In genomic region chr2:46525223-46525622, GRCm38 (mm10) we compare ENCODE assay signal across 16 mouse cellular contexts.
DNase-seq lines count a peak whose midpoint lies in the region; ATAC-seq lines count a peak whose summit lies in the region.
"Had no signal": no experiment of that assay in that cellular context is flagged by ENCODE, and none has a peak within 500 bp of the region (broad histone marks: within the 10 kb centered on the region; RNA-seq: fewer than 3 reads in every experiment).

No protein-coding gene starts in this region.

- no peak overlapping the region for H3K9ac ChIP-seq in heart, embryonic 14.5 days (ENCODE audit: low read length)
- H3K9ac ChIP-seq in neural tube, embryonic 15.5 days (replicated peaks), result no peak overlapping the region
- no peak overlapping the region for H3K9ac ChIP-seq in hindbrain, embryonic 12.5 days
- H3K9ac ChIP-seq: forebrain, embryonic 13.5 days had no signal

- no peak overlapping the region for H3K4me3 ChIP-seq in heart, embryonic 14.5 days (ENCODE audit: control insufficient read depth in 1 of 2, insufficient read depth in 1 of 2, low read depth in 1 of 2, low read length in 2 of 2)
- no peak overlapping the region for H3K4me3 ChIP-seq in neural tube, embryonic 15.5 days (replicated peaks)
- no peak overlapping the region for H3K4me3 ChIP-seq in hindbrain, embryonic 12.5 days
- H3K4me3 ChIP-seq: forebrain, embryonic 13.5 days; layer of hippocampus, adult 2 months had no signal

- 35% methylated on average over 4 of the region's 4 CpGs for WGBS in heart, embryonic 14.5 days
- WGBS in neural tube, embryonic 15.5 days, result 15% methylated on average over 4 of the region's 4 CpGs
- 17% methylated on average over 4 of the region's 4 CpGs for WGBS in hindbrain, embryonic 12.5 days

- H3K4me2 ChIP-seq in heart, embryonic 14.5 days (ENCODE audit: low read length), result no peak overlapping the region
- no peak overlapping the region for H3K4me2 ChIP-seq in neural tube, embryonic 15.5 days
- H3K4me2 ChIP-seq in hindbrain, embryonic 12.5 days (replicated peaks), result 0 out of 2 replicates have a peak overlapping the region, but pooled peaks have one; percentile 6
- H3K4me2 ChIP-seq: forebrain, embryonic 13.5 days; midbrain, embryonic 11.5 days had no signal

- H3K36me3 ChIP-seq in heart, embryonic 14.5 days (ENCODE audit: control insufficient read depth, insufficient read depth, low read length), result no peaks in the 10 kb centered on the region
- no peaks in the 10 kb centered on the region for H3K36me3 ChIP-seq in neural tube, embryonic 15.5 days
- no peaks in the 10 kb centered on the region for H3K36me3 ChIP-seq in hindbrain, embryonic 12.5 days

- peak overlapping the region; percentile 3 to 6; a peak in 1 of 4 replicates for H3K27ac ChIP-seq in heart, embryonic 14.5 days (replicated peaks in 1 of 2; ENCODE audit: control insufficient read depth in 1 of 2, insufficient read depth in 1 of 2, low read depth in 2 of 2, low read length in 2 of 2)
- H3K27ac ChIP-seq in neural tube, embryonic 15.5 days (replicated peaks), result no peak overlapping the region
- H3K27ac ChIP-seq in hindbrain, embryonic 12.5 days, result 0 out of 2 replicates have a peak overlapping the region, but pooled peaks have one; percentile 30
- H3K27ac ChIP-seq: forebrain, embryonic 13.5 days; layer of hippocampus, adult 2 months had no signal

- no peaks in the 10 kb centered on the region for H3K27me3 ChIP-seq in heart, embryonic 14.5 days (ENCODE audit: control insufficient read depth, insufficient read depth, low read length)
- no peaks in the 10 kb centered on the region for H3K27me3 ChIP-seq in neural tube, embryonic 15.5 days (replicated peaks)
- H3K27me3 ChIP-seq in hindbrain, embryonic 12.5 days, result no peaks in the 10 kb centered on the region
- H3K27me3 ChIP-seq: forebrain, embryonic 13.5 days had no signal

- ATAC-seq in heart, embryonic 14.5 days (ENCODE audit: insufficient number of reproducible peaks, insufficient read depth, low FRiP score, low read depth), result no peak
- no peak for ATAC-seq in neural tube, embryonic 15.5 days (ENCODE audit: low FRiP score)
- peak; percentile 60 for ATAC-seq in hindbrain, embryonic 12.5 days (ENCODE audit: low FRiP score)
- ATAC-seq: forebrain, embryonic 13.5 days; intestine, postnatal 0 days had no signal

- no peak for DNase-seq in heart, adult 8-10 months (ENCODE audit: low spot score)
- DNase-seq in neural tube, embryonic 10.5 days (ENCODE audit: extremely low spot score, low spot score), result peak; percentile 19
- DNase-seq in adrenal gland, postnatal 4 days (ENCODE audit: low spot score in 2 of 2), result no peak
- DNase-seq in left cerebral cortex, adult 11 months (ENCODE audit: low spot score), result no peak
- DNase-seq: adrenal gland, postnatal 25 days; cerebellum, postnatal 14 days; lung, postnatal 10 days; retina, postnatal 1 day; spleen, adult 18-20 months had no signal

- peaks cover 3 to 5% of the 10 kb centered on the region in 2 experiments; a peak in 2 of 4 replicates for H3K4me1 ChIP-seq in heart, embryonic 14.5 days (ENCODE audit: control insufficient read depth in 2 of 2, insufficient read depth in 2 of 2, low read length in 2 of 2)
- no peaks in the 10 kb centered on the region for H3K4me1 ChIP-seq in neural tube, embryonic 15.5 days
- peaks cover 12% of the 10 kb centered on the region for H3K4me1 ChIP-seq in hindbrain, embryonic 12.5 days
- H3K4me1 ChIP-seq: forebrain, embryonic 13.5 days had no signal

- H3K9me3 ChIP-seq in heart, embryonic 14.5 days (ENCODE audit: control insufficient read depth, low read length), result no peaks in the 10 kb centered on the region
- H3K9me3 ChIP-seq in neural tube, embryonic 15.5 days (replicated peaks), result no peaks in the 10 kb centered on the region
- no peaks in the 10 kb centered on the region for H3K9me3 ChIP-seq in hindbrain, embryonic 12.5 days (replicated peaks)
- H3K9me3 ChIP-seq: forebrain, embryonic 13.5 days had no signal
